Mouse (Mus musculus): Measurements from ENCODE around the gene Sema4g. TPM values are rescaled to one million over a fixed set of nuclear protein-coding genes. Genes with fewer than 3 reads are reported as not detected.

Sema4g gene
- polyA plus RNA-seq, 1 experiment from 2014 or later, result 11.0 TPM

DNA sequence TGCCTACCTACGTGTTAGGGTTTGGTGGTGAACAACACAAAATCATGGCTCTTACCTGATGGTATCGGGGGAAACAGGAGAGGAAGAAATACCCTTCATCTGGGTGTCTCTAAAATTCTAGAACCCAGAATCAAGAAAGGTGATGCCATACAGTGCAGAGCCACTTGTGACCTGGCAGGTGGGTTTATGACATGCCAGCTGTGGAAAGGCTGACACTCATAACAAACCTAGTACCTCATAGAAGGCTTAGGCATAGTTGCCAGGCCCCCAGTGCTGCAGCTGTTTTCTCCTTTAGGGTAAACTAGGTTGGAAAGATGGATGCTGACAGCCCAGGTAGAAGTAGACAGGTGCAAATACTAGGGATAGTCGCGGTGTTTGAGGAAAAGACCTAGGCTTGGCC, 4.5 kb upstream of the Sema4g start:
- H3K4me2 ChIP-seq (ENCODE audit: low read length), result no peak overlapping the region
- no peaks in the 10 kb centered on the region for H3K27me3 ChIP-seq (replicated peaks; ENCODE audit: control insufficient read depth, insufficient read depth, low read length)
- ATAC-seq (no peak), DNase-seq (ENCODE audit: low spot score) (no peak)
- H3K9ac ChIP-seq (ENCODE audit: low read length), result no peak overlapping the region
- WGBS, result 95% methylated on average over 4 of the region's 4 CpGs
- peaks cover 32% of the 10 kb centered on the region for H3K36me3 ChIP-seq (ENCODE audit: control insufficient read depth, insufficient read depth, low read length)
- H3K4me3 ChIP-seq (ENCODE audit: low read depth, low read length), result no peak overlapping the region
- no peaks in the 10 kb centered on the region; the same call in 1 of the 2 replicates for H3K4me1 ChIP-seq (ENCODE audit: control insufficient read depth, insufficient read depth, low read length)
- no peaks in the 10 kb centered on the region for H3K9me3 ChIP-seq (replicated peaks; ENCODE audit: control insufficient read depth, low read length)
- H3K27ac ChIP-seq (ENCODE audit: low read depth, low read length), result no peak overlapping the region

DNA sequence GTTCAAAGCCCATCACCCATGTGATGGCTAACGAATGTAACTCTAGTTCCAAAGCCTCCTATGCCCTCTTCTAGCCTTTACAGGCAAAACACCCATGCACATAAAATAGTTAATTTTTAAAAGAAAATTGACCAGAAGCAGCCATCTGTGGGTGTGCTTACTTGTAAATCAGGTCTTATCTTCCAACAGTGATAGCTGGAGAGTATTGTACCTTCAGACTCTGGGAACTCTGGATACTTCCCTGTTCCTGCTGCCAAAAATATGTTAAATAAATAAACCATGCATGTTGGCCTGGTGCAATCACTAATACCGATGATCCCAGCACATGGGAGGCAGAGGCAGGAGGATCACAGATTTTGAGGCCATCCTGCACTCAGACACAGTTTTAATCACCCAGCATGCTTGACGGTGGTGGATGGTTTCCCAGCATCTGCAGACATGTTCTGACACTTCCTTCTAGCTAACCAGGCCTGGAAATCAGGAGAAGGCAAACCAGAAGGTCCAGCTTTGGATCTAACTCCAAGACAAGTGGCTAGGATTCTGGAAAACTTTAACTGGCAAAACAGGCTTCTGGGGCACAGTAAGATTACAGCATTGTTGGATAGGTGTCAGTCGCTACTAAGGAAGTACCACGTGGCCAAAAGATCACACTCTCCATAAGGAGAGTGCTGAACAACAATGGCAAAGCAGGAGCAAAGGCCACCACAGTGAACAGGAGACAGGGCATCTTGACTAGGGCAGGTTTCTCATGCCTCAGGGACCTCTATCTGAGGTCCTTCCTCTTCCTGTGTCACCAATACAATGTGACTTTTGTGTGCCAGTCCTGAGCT, 3.5 kb upstream of the Sema4g start:
- Histone ChIP-seq H3K27me3 (replicated peaks; ENCODE audit: control insufficient read depth, insufficient read depth, low read length) (no peaks in the 10 kb centered on the region), H3K4me2 (ENCODE audit: low read length) (no peak overlapping the region), H3K4me3 (ENCODE audit: low read depth, low read length) (no peak overlapping the region), H3K36me3 (ENCODE audit: control insufficient read depth, insufficient read depth, low read length) (peaks cover 25% of the 10 kb centered on the region), H3K4me1 (ENCODE audit: control insufficient read depth, insufficient read depth, low read length) (peaks cover 7% of the 10 kb centered on the region), H3K9me3 (replicated peaks; ENCODE audit: control insufficient read depth, low read length) (no peaks in the 10 kb centered on the region), H3K9ac (ENCODE audit: low read length) (no peak overlapping the region), H3K27ac (ENCODE audit: low read depth, low read length) (no peak overlapping the region)
- DNase-seq (ENCODE audit: low spot score) (no peak), ATAC-seq (no peak)
- 69% methylated on average over 5 of the region's 5 CpGs for WGBS

DNA sequence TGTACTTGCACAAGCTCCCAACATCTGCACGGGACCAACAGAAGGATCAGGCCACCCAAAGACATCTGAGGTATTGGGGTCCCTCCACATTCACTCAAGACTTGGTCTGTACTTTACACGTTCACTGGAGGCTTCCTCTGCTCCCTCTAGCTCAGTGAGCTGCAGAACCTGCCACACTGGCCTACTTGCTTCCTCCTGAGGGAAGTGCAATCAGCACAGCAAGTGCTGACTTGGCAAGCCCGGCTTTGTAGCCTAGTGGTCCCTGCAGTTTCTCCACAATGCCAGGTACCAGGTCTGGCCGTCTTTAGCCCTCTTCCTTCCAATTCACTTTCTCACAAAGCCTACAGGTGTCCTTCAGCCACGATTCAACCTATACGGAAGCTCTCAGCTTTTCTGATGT, 1.9 kb upstream of the Sema4g start:
- Histone ChIP-seq H3K4me1 (ENCODE audit: control insufficient read depth, insufficient read depth, low read length) (peaks cover 7% of the 10 kb centered on the region), H3K9me3 (replicated peaks; ENCODE audit: control insufficient read depth, low read length) (no peaks in the 10 kb centered on the region), H3K9ac (ENCODE audit: low read length) (no peak overlapping the region), H3K36me3 (ENCODE audit: control insufficient read depth, insufficient read depth, low read length) (peaks cover 11% of the 10 kb centered on the region; the same call in 1 of the 2 replicates), H3K4me2 (ENCODE audit: low read length) (no peak overlapping the region), H3K27ac (ENCODE audit: low read depth, low read length) (no peak overlapping the region), H3K4me3 (ENCODE audit: low read depth, low read length) (no peak overlapping the region), H3K27me3 (replicated peaks; ENCODE audit: control insufficient read depth, insufficient read depth, low read length) (no peaks in the 10 kb centered on the region)
- ATAC-seq (no peak), DNase-seq (ENCODE audit: low spot score) (no peak)
- 67% methylated on average over 6 of the region's 6 CpGs for WGBS

DNA sequence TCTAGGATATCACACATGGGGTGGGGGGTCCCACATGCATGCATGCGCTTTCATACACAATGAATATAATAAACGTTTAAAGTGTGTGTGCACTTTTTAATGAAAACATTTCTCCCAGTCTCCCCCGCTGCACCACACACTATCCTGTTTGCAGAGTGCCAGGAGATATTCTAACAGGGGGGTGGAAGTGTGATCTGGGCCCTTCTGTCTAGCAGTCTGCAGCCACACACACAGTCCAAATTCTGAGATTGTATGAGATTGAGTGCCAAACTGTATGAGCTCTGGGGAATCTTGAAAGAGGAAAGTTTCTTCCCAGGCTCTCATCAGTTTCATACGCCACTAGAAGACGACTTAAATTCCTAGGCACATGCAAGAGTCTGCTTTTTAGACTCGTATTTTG, 1.1 kb upstream of the Sema4g start:
- ATAC-seq, result peak; percentile 33; the same call in 1 of the 2 replicates
- peaks cover 7% of the 10 kb centered on the region for H3K4me1 ChIP-seq (ENCODE audit: control insufficient read depth, insufficient read depth, low read length)
- H3K36me3 ChIP-seq (ENCODE audit: control insufficient read depth, insufficient read depth, low read length), result peaks cover 13% of the 10 kb centered on the region
- no peak overlapping the region for H3K27ac ChIP-seq (ENCODE audit: low read depth, low read length)
- no peak overlapping the region for H3K9ac ChIP-seq (ENCODE audit: low read length)
- H3K9me3 ChIP-seq (replicated peaks; ENCODE audit: control insufficient read depth, low read length), result no peaks in the 10 kb centered on the region
- WGBS, result 57% methylated on average over 6 of the region's 6 CpGs
- peak; percentile 64 for DNase-seq (ENCODE audit: low spot score)
- no peak overlapping the region for H3K4me3 ChIP-seq (ENCODE audit: low read depth, low read length)
- no peak overlapping the region for H3K4me2 ChIP-seq (ENCODE audit: low read length)
- no peaks in the 10 kb centered on the region for H3K27me3 ChIP-seq (replicated peaks; ENCODE audit: control insufficient read depth, insufficient read depth, low read length)

DNA sequence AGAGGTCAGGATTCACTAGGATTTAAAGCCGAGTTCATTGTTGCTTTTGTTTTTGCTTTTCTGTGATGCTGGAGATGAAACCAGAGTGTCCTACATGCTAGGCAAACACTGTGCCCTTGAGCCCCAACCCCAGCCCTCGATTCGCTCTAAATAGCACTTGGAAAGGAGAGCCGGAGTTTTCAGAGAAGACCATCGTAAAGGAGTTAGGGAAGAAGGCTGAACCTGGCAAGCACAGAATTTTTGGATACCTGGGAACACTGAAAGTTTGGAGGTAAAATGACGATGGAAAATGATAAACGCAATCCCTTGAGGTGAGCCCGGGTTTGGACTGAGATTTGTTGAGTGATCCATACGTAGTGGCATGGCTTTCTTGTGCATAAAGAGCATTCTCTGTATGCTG, 580 bp upstream of the Sema4g start:
- peak overlapping the region; percentile 93 for H3K9ac ChIP-seq (ENCODE audit: low read length)
- ATAC-seq (no peak), DNase-seq (ENCODE audit: low spot score) (no peak)
- peaks cover 7% of the 10 kb centered on the region for H3K4me1 ChIP-seq (ENCODE audit: control insufficient read depth, insufficient read depth, low read length)
- H3K36me3 ChIP-seq (ENCODE audit: control insufficient read depth, insufficient read depth, low read length), result peaks cover 13% of the 10 kb centered on the region
- 38% methylated on average over 9 of the region's 9 CpGs for WGBS
- H3K27me3 ChIP-seq (replicated peaks; ENCODE audit: control insufficient read depth, insufficient read depth, low read length), result no peaks in the 10 kb centered on the region
- peak overlapping the region; percentile 70 for H3K4me3 ChIP-seq (ENCODE audit: low read depth, low read length)
- no peaks in the 10 kb centered on the region for H3K9me3 ChIP-seq (replicated peaks; ENCODE audit: control insufficient read depth, low read length)
- peak overlapping the region; percentile 92 for H3K4me2 ChIP-seq (ENCODE audit: low read length)
- H3K27ac ChIP-seq (ENCODE audit: low read depth, low read length), result no peak overlapping the region

DNA sequence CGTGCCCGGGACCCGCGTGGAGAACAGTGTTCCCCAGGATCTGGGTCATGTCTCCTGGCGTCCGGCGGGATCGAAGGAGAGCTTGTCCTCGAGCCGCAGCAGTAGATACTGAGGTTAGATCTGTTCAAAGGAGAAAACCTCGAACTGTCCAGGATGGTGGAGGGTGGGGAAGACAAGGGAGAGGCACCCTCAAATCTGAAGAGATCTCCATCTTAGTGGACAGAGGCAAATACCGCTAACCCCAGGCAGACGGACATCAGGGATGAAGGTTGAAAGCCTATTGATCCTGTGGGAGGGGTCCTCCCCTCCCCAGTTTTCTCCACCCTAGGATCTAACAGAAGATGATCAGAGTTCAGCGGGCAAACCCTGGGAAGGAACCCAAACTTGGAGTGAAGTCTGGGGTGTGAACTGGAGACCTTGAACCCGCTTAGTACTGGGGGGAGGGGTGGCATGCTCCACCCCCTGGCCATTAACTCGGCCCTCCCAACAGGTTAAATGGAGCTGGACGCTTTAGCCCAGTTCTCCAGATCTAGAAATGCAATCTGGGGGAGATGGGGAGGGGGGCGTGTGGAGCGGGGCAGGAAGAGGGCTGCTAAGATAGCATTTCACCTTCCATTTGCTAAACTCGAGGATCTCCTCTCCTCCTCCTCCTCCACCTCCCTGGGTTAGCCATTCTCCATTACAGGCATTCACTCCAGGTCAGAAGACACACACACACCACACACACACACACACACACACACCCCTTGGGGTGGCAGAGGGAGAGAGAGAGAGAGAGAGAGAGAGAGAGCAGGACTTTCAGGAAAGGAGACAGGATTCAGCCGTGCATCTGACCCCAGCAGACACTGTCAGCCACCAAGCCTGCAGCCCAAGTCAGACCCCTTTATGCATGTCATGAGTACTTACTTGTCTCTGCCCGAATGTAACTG, 930 bp downstream of the Sema4g start:
- peaks cover 7% of the 10 kb centered on the region for H3K4me1 ChIP-seq (ENCODE audit: control insufficient read depth, insufficient read depth, low read length)
- WGBS, result 3% methylated on average over 22 of the region's 22 CpGs
- H3K27ac ChIP-seq (ENCODE audit: low read depth, low read length), result 0 out of 2 replicates have a peak overlapping the region, but pooled peaks have one; percentile 24
- H3K9me3 ChIP-seq (replicated peaks; ENCODE audit: control insufficient read depth, low read length), result no peaks in the 10 kb centered on the region
- peak overlapping the region; percentile 70 for H3K4me3 ChIP-seq (ENCODE audit: low read depth, low read length)
- no peaks in the 10 kb centered on the region for H3K27me3 ChIP-seq (replicated peaks; ENCODE audit: control insufficient read depth, insufficient read depth, low read length)
- no peak for DNase-seq (ENCODE audit: low spot score)
- peak overlapping the region; percentile 92 for H3K4me2 ChIP-seq (ENCODE audit: low read length)
- peaks cover 18% of the 10 kb centered on the region for H3K36me3 ChIP-seq (ENCODE audit: control insufficient read depth, insufficient read depth, low read length)
- H3K9ac ChIP-seq (ENCODE audit: low read length), result peak overlapping the region; percentile 93
- ATAC-seq, result peak; percentile 30; the same call in 1 of the 2 replicates

DNA sequence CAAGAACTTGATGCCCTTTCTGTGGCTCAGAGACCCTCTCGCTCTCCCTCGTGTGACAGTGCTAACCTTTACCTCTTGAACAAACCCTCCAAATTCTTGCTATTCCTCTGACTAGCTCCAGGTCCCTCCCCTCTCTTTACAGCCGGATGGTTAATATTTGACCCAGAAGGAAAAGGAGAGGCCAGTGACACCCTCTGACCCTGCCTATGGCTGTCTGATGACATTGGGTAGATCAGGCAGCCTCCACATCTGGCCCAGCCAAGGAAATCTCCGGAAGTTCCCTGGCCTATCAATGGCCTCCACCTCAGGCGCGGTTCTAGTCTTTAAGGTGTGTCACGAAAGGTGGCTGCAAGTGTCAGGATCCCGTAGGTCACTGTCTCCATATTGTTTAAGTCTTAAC, 2.1 kb downstream of the Sema4g start:
- no peak overlapping the region for H3K9ac ChIP-seq (ENCODE audit: low read length)
- DNase-seq (ENCODE audit: low spot score) (no peak), ATAC-seq (no peak)
- no peaks in the 10 kb centered on the region for H3K9me3 ChIP-seq (replicated peaks; ENCODE audit: control insufficient read depth, low read length)
- H3K4me2 ChIP-seq (ENCODE audit: low read length), result no peak overlapping the region
- H3K27me3 ChIP-seq (replicated peaks; ENCODE audit: control insufficient read depth, insufficient read depth, low read length), result no peaks in the 10 kb centered on the region
- no peak overlapping the region for H3K4me3 ChIP-seq (ENCODE audit: low read depth, low read length)
- 85% methylated on average over 8 of the region's 8 CpGs for WGBS
- H3K27ac ChIP-seq (ENCODE audit: low read depth, low read length), result no peak overlapping the region
- H3K4me1 ChIP-seq (ENCODE audit: control insufficient read depth, insufficient read depth, low read length), result peaks cover 7% of the 10 kb centered on the region
- H3K36me3 ChIP-seq (ENCODE audit: control insufficient read depth, insufficient read depth, low read length), result peaks cover 18% of the 10 kb centered on the region

DNA sequence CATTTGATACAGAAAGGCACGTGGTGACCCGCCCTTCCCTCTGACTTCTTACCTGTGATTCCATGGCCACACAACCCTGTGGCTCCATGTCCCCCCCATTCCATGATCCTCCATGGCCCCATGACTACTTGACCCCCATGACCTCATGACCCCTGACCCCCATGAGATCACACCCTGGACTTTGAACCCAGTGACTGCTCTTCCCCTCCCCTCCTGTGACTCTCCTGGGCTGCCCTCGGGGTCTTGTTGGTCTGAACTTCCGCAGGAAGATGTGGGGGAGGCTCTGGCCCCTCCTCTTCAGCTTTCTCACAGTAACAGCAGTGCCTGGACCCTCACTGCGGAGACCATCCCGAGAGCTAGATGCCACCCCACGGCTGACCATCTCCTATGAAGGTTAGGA, 3.3 kb downstream of the Sema4g start:
- Histone ChIP-seq H3K36me3 (ENCODE audit: control insufficient read depth, insufficient read depth, low read length) (peaks cover 28% of the 10 kb centered on the region), H3K4me1 (ENCODE audit: control insufficient read depth, insufficient read depth, low read length) (peaks cover 7% of the 10 kb centered on the region), H3K27me3 (replicated peaks; ENCODE audit: control insufficient read depth, insufficient read depth, low read length) (no peaks in the 10 kb centered on the region), H3K9ac (ENCODE audit: low read length) (no peak overlapping the region), H3K4me2 (ENCODE audit: low read length) (no peak overlapping the region), H3K9me3 (replicated peaks; ENCODE audit: control insufficient read depth, low read length) (no peaks in the 10 kb centered on the region), H3K27ac (ENCODE audit: low read depth, low read length) (no peak overlapping the region), H3K4me3 (ENCODE audit: low read depth, low read length) (no peak overlapping the region)
- ATAC-seq (no peak), DNase-seq (ENCODE audit: low spot score) (no peak)
- 65% methylated on average over 7 of the region's 7 CpGs for WGBS
